Mouse (Mus musculus) hindbrain, embryonic 13.5 days (tissue): Measurements from ENCODE around the gene Paics. TPM values are rescaled to one million over a fixed set of nuclear protein-coding genes. Genes with fewer than 3 reads are reported as not detected.
"Not testable (repeated sequence)": the region's sequence is repeated elsewhere in the genome, so short reads cannot be mapped to it uniquely, and the experiment has no call there.

Experiments used
- ATAC-seq: fragments of 200-750 bp; cut with Nextera tagmentation; 2 replicates; pipeline ENCODE4 v1.8.0; 2017; ENCODE audit warnings: moderate TSS enrichment; ENCODE audit not compliant: low FRiP score
- H3K27ac ChIP-seq: fragments of 300-500 bp; sonication (generic); 2 replicates; pipeline ENCODE4 v1.5.1; 2015; ENCODE audit warnings: inconsistent platforms, mild to moderate bottlenecking, moderate library complexity
- H3K27me3 ChIP-seq: fragments of 300-500 bp; sonication (generic); 2 replicates; pipeline ENCODE4 v1.6.1; 2015; ENCODE audit warnings: mild to moderate bottlenecking, inconsistent platforms
- H3K36me3 ChIP-seq: fragments of 300-500 bp; sonication (generic); 2 replicates; pipeline ENCODE4 v1.6.1; 2015; ENCODE audit warnings: mild to moderate bottlenecking, inconsistent platforms
- H3K4me1 ChIP-seq: fragments of 300-500 bp; sonication (generic); replicated peaks from 2 replicates; pipeline ENCODE4 v1.6.1; 2015; ENCODE audit warnings: inconsistent platforms
- H3K4me2 ChIP-seq: fragments of 300-500 bp; sonication (generic); 2 replicates; pipeline ENCODE4 v1.6.1; 2015; ENCODE audit warnings: inconsistent platforms, mild to moderate bottlenecking, moderate library complexity
- H3K4me3 ChIP-seq: fragments of 300-500 bp; sonication (generic); 2 replicates; pipeline ENCODE4 v1.5.1; 2015; ENCODE audit warnings: mild to moderate bottlenecking, inconsistent platforms
- H3K9ac ChIP-seq: fragments of 300-500 bp; sonication (generic); 2 replicates; pipeline ENCODE4 v1.6.1; 2015; ENCODE audit warnings: mild to moderate bottlenecking, inconsistent platforms
- H3K9me3 ChIP-seq: fragments of 300-500 bp; sonication (generic); 2 replicates; pipeline ENCODE4 v1.6.1; 2016; ENCODE audit warnings: inconsistent platforms
- WGBS: fragments of 180-500 bp; shearing (Covaris S2); methylation state at CpG from one replicate; pipeline ENCODE4 v1.1.7; 2015; 5-methylcytosine and 5-hydroxymethylcytosine counted together
- polyA plus RNA-seq: library from polyadenylated mRNA; unstranded; fragments of >200 nt; fragmentation: Nextera tagmentation; extraction: Ambion mirVana; gene quantifications from 2 replicates; pipeline ENCODE4 v1.2.1, GENCODE M21; 2015

Paics gene
- polyA plus RNA-seq, result 174 and 178 TPM in 2 replicates

DNA sequence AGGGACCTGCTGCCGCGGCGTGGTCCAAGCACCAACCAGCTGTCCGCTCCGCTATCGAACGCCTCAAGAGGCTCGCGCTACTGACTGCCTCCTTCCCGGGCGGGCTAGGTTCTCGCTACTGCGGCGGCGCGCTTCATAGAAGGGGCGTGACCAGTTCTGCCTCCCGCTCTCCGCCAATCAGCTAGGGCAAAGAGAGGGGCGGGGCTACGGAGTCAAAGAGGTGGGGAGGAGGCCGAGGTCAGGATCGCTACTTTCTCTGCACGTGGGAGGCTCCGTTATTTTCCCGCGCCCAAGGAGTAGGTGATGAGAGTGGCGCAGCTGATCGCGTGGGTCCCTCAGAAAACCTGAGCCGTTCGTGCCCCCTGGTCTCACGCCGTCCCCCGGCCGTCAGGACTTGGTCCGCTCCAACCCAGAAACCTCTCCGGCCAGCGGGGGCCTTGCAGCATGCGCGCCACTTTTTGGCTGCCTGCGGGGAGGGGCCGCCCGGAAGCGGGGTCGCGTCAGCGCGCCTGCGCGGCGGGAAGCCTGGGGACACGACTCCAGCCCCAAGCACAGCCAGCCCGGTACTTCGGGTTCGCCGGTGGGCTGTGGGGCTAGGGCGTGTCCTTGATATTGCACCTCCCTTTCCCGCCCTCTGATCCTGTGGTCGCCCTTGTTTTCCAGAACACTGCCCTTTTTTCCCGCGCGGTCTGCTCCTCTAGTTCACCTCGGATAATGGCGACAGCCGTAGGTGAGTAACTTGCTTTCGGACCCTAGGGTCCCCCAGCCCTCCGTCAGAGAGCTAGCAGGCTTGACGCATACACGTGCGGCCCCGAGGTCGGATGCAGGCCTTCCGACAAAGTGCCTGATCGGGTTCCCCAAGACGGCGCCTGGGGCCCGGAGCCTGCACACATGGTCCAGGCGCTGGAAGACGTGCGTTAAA, at the start of gene Paics, which contains the start of gene Ppat:
TSS of gene Paics (plus strand) at position 202 of the 922 bp plus-strand sequence.
TSS of gene Ppat (minus strand) at position 473 of the 922 bp plus-strand sequence.
- H3K27me3 ChIP-seq, result no peaks in the 10 kb centered on the region
- H3K27ac ChIP-seq, result peak within 1 kb of the TSS; percentile 85
- H3K36me3 ChIP-seq, result peaks cover under 1% of the 10 kb centered on the region
- WGBS, result 0% methylated on average over 81 of the region's 81 CpGs
- H3K4me1 ChIP-seq, result peaks cover 33% of the 10 kb centered on the region
- H3K9ac ChIP-seq, result peak within 1 kb of the TSS; percentile 75
- ATAC-seq, result peak; percentile 98
- peak within 1 kb of the TSS; percentile 63 for H3K4me3 ChIP-seq
- H3K9me3 ChIP-seq, result no peaks in the 10 kb centered on the region
- peak within 1 kb of the TSS; percentile 92 for H3K4me2 ChIP-seq

DNA sequence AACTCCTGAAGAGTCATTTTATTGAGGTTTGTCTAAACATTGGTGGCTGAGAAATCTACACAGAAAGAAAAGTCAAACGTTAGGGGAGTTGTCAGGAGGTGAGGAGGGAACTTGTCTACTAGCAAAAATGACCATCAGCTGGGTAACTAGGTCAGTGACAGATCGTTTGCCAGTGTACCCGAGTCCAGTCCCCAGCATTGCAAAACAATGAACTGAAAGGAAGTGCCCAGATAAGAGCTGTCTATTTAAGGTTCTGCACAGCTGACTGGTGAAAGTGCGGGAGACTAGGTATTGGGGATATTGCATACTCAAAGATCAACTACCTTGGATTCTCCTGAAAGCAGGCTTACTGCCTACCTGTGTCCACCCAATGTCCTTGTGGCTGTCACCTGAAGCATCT, 49.0 kb upstream of the Paics start:
- no peaks in the 10 kb centered on the region for H3K9me3 ChIP-seq
- peaks cover 12% of the 10 kb centered on the region for H3K4me1 ChIP-seq
- H3K9ac ChIP-seq, result no peak overlapping the region
- no peak for ATAC-seq
- no peak overlapping the region for H3K4me3 ChIP-seq
- no peak overlapping the region for H3K27ac ChIP-seq
- WGBS, result 84% methylated on average over 4 of the region's 4 CpGs
- no peaks in the 10 kb centered on the region for H3K27me3 ChIP-seq
- peaks cover 14% of the 10 kb centered on the region for H3K36me3 ChIP-seq
- no peak overlapping the region for H3K4me2 ChIP-seq

DNA sequence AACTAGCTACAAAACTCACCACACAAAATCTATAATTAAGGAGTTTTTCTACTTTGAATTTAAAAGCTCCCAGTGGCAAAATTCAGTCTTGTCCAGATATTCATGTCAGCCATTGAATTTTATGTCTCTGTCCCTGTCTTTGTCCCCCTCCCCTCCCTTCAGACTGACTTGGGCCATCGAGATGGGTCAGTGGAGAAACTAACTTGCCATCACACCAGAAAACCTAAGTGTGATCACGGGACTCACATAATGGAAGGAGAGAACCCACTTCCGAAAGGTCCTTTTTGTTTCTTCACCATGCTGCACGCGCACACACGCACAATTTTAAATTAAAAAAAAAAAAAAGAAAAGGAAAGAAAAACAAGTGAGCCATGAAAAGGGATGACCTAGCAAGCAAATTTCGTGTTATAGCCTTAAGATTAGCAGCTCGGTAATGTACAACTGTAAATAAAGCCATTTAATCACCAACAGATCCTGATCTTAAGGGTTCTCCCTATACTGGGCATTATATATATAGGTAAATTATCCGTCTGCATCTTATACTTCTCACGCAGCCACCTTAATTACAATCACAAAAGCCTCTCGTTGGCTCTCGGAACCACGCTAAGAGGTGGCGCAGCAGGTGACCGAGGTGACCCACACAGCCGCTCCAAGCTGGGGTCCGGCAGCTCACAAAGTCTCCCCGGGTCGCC, 46.2 kb upstream of the Paics start:
- peaks cover 12% of the 10 kb centered on the region for H3K4me1 ChIP-seq
- 1% methylated on average over 19 of the region's 19 CpGs for WGBS
- H3K27ac ChIP-seq, result peak overlapping the region; percentile 90
- no peaks in the 10 kb centered on the region for H3K27me3 ChIP-seq
- H3K9ac ChIP-seq, result peak overlapping the region; percentile 86
- peak overlapping the region; percentile 66 for H3K4me2 ChIP-seq
- H3K36me3 ChIP-seq, result peaks cover 5% of the 10 kb centered on the region
- H3K9me3 ChIP-seq, result no peaks in the 10 kb centered on the region
- peak overlapping the region; percentile 64 for H3K4me3 ChIP-seq
- peak; percentile 84 for ATAC-seq

DNA sequence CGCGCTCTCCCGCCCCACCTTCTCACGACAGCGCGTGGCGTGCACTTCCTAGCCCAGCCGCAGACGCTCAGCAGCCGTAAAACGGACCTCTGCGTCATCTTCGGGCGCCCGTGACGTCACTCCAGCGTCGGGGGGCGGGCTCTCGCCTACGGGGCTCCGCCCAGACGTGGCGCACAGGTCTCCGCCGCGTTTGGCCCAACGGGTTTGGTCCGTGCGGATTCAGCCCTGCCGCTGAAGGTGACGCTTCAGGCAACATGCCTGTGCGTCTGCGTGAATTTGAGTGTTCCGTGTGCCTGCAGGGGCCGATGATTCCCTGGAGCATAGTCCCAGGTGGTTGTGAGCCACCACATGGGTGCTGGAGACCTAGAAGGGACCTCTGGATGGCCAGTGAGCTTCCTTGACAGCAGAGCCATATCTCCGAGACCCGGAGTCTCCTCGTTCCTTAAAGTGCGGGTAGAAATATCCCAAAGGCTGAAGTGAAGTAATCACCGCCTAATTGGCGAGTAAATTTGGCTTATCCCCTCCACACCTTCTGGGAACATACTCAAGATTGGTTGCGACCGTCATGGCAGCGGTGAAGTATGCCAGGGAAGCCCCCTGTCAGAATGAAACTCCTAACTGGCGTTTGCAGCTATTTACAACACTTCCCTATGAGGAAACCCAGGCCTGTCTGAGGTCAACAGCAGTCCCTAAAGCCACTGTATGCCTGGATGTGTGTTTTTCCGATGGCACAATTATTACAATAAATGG, 45.5 kb upstream of the Paics start, which contains the start of gene Aasdh:
TSS of gene Aasdh (minus strand) at position 110 of the 750 bp plus-strand sequence.
- peak; percentile 99 for ATAC-seq
- WGBS, result under 1% methylated on average over 47 of the region's 47 CpGs
- peak within 1 kb of the TSS; percentile 86 for H3K9ac ChIP-seq

DNA sequence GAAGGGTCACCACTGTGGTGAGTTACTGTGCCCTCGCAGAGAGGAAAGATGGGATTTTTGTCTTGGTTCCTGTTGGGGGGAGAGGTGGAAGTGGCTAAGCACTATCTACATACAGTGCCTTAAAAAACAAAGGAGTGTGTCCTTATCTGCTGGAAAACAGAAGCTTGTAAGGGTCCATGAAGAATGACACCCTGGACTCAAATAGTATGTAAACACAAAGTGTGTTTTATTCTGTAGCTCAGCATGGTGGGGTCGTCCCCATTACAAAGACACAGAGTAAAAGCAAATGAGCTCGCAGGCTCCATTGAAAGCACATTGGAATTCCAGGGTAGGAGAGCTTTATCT, 45.0 kb upstream of the Paics start:
- no peak for ATAC-seq
- H3K36me3 ChIP-seq, result no peaks in the 10 kb centered on the region; the same call in 1 of the 2 replicates
- peaks cover 12% of the 10 kb centered on the region for H3K4me1 ChIP-seq
- H3K27me3 ChIP-seq, result no peaks in the 10 kb centered on the region
- peak overlapping the region; percentile 64 for H3K4me3 ChIP-seq
- peak overlapping the region; percentile 66 for H3K4me2 ChIP-seq
- H3K9me3 ChIP-seq, result no peaks in the 10 kb centered on the region
- WGBS, result 32% methylated on average over 3 of the region's 3 CpGs
- H3K9ac ChIP-seq, result peak overlapping the region; percentile 86
- H3K27ac ChIP-seq, result peak overlapping the region; percentile 90; the same call in 1 of the 2 replicates

More for the DNA sequence above, 45.5 kb upstream of the Paics start, which contains the start of gene Aasdh:
- Histone ChIP-seq H3K4me2 (peak within 1 kb of the TSS; percentile 66), H3K27ac (peak within 1 kb of the TSS; percentile 90), H3K4me3 (peak within 1 kb of the TSS; percentile 64), H3K4me1 (peaks cover 12% of the 10 kb centered on the region), H3K36me3 (peaks cover 4% of the 10 kb centered on the region; the same call in 1 of the 2 replicates), H3K9me3 (no peaks in the 10 kb centered on the region), H3K27me3 (no peaks in the 10 kb centered on the region)

DNA sequence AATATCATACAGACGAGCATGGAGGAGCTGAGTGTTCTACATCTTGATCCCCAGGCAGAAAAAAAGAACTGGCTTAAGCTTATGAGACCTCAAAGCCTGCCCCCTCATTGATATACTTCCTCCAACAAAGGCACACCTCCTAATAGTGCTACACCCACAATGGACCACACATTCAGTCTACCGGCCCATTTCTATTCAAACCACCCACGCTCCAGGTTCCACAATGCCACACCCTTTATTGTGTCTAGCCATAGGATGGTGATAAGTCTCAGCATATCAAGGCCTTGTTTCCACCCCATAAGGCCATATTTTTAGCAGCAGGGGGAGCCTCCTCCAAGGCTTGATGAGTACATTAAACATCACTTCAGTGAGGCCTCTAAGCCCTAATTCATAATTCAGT, 40.3 kb upstream of the Paics start:
- H3K9me3 ChIP-seq, result no peaks in the 10 kb centered on the region
- peaks cover 10% of the 10 kb centered on the region for H3K36me3 ChIP-seq
- no peak overlapping the region for H3K27ac ChIP-seq
- no peak overlapping the region for H3K4me3 ChIP-seq
- no peak overlapping the region for H3K4me2 ChIP-seq
- ATAC-seq, result no peak
- no peaks in the 10 kb centered on the region for H3K27me3 ChIP-seq
- 90% methylated on average over 3 of the region's 3 CpGs for WGBS
- no peak overlapping the region for H3K9ac ChIP-seq
- H3K4me1 ChIP-seq, result peaks cover 6% of the 10 kb centered on the region

DNA sequence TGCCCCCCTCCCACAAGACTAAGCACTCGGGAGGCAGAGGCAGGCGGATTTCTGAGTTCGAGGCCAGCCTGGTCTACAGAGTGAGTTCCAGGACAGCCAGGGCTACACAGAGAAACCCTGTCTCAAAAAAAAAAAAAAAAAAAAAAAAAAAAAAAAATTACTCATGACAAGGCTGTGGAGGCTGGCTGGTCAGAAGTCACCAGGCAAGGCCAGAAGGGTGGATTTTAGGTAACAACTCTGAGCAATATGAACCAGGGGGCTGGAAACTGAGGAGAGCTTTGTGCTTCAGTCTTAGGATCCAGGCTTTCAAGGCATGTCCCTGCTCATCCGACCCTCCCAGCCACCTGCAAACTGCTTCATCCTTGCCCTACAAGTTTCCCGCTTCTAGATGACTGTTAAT, 38.6 kb upstream of the Paics start:
- H3K27me3 ChIP-seq, H3K4me3 ChIP-seq, H3K4me1 ChIP-seq, H3K9me3 ChIP-seq, H3K9ac ChIP-seq, ATAC-seq, H3K27ac ChIP-seq, H3K4me2 ChIP-seq: not testable (repeated sequence)
- peaks cover 11% of the 10 kb centered on the region for H3K36me3 ChIP-seq
- WGBS, result 98% methylated on average over 5 of the region's 5 CpGs

DNA sequence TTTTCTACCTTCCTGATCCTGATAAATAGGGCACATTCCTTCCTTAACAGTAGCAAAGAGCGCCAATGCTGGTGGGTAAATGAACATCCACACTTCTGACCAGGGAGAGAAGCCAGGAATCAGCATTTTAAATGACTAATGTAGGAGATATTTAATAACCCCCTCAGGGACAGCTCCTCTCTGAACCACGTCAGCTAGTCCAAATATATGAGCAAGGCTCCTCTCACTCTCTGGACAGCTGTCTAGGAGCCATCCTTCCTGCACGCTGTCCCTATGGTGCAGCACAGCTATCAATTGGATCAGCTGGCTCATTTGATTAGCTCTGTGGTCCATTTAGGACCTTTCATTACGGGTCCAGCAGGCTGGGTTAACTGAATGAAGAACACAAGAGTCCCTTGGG, 28.3 kb upstream of the Paics start:
- Histone ChIP-seq H3K9me3 (peaks cover 13% of the 10 kb centered on the region; the same call in 1 of the 2 replicates), H3K27ac (no peak overlapping the region), H3K27me3 (no peaks in the 10 kb centered on the region), H3K36me3 (peaks cover 47% of the 10 kb centered on the region), H3K4me1 (no peaks in the 10 kb centered on the region; the same call in 1 of the 2 replicates), H3K4me2 (no peak overlapping the region), H3K4me3 (no peak overlapping the region), H3K9ac (no peak overlapping the region)
- 73% methylated on average over 4 of the region's 4 CpGs for WGBS
- no peak for ATAC-seq

DNA sequence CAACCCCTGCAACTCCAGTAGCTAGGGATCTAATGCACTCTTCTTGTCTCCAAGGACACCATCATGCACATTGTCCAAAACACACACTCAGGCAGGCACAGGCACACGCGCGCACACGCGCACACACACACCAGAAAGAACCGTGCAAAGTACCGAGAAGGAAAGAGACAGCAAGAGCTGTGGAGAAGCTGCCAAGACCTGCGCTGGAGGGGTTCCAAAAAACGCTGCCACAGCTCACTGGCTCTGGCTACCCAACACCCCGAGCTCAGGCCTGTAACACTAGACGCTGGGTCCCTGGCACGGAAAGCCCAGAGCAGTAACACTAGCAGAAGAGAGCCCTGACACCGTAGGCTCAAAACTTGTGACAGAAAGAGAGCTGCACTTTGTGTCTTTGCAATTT, 27.7 kb upstream of the Paics start:
- Histone ChIP-seq H3K4me3 (no peak overlapping the region), H3K27ac (no peak overlapping the region), H3K27me3 (no peaks in the 10 kb centered on the region), H3K9me3 (peaks cover 16% of the 10 kb centered on the region; the same call in 1 of the 2 replicates), H3K9ac (no peak overlapping the region), H3K4me2 (no peak overlapping the region), H3K36me3 (peaks cover 43% of the 10 kb centered on the region), H3K4me1 (no peaks in the 10 kb centered on the region; the same call in 1 of the 2 replicates)
- ATAC-seq, result no peak
- WGBS, result 94% methylated on average over 13 of the region's 13 CpGs

DNA sequence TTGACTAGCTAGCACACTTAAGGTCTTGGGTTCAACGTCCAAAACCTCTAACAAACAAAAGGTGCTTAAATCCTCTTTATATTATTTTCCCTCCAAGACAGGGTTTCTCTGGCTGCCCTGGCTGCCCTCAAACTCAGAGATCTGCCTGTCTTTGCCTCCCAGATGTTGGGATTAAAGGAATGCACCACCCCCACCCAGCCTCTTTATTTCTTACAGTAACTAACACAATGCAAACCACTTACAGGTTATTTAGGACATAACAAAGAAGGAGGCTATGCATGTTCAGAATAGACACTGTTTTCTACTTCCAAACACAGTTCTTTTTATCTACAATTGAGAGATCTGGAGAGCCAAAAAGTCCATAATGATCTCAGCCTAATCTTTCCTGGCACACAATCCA, 26.8 kb upstream of the Paics start:
- Histone ChIP-seq H3K9me3 (peaks cover 16% of the 10 kb centered on the region; the same call in 1 of the 2 replicates), H3K9ac (no peak overlapping the region), H3K4me2 (no peak overlapping the region), H3K36me3 (peaks cover 40% of the 10 kb centered on the region), H3K4me1 (no peaks in the 10 kb centered on the region; the same call in 1 of the 2 replicates), H3K4me3 (no peak overlapping the region), H3K27me3 (no peaks in the 10 kb centered on the region), H3K27ac (no peak overlapping the region)
- no peak for ATAC-seq
- 85% methylated on average over 1 of the region's 1 CpGs for WGBS

DNA sequence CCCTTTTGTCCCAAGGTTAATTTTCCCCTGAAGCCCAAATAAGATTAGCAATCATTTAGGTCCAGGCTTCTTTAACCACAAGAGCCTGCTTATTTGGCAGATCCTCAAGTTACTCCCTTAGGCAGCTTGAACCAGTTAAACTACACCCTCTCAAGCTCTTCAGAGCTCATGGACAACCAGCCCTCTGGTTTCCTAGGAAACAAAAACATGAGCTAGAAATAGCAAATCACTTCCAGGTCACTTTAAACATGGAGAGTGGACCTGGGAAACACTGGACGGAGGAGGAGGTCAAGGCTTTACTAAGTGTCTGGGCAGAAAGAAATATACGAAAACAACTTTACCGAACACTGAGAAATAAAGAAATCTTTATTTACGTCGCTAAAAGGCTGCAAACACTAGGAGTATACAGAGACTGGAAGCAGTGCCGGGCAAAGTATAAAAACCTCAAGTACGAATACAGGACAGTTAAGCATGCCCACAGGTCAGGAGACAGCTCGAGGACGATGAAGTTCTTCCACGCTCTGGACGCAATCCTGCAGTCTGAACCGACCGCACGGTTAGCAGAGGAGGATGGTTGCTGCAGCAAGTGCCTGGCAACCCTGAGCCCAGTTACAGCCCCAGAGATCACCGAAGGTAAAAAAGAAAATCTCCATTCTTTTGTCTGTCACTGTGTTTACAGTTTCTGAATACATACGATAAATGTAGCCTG, 22.8 kb upstream of the Paics start:
- H3K27me3 ChIP-seq, result no peaks in the 10 kb centered on the region
- H3K4me1 ChIP-seq, result no peaks in the 10 kb centered on the region; the same call in 1 of the 2 replicates
- no peak overlapping the region for H3K27ac ChIP-seq
- H3K9ac ChIP-seq, result no peak overlapping the region
- H3K9me3 ChIP-seq, result peaks cover 16% of the 10 kb centered on the region; the same call in 1 of the 2 replicates
- ATAC-seq, result no peak
- H3K36me3 ChIP-seq, result peaks cover 27% of the 10 kb centered on the region
- no peak overlapping the region for H3K4me3 ChIP-seq
- WGBS, result 85% methylated on average over 16 of the region's 16 CpGs
- no peak overlapping the region for H3K4me2 ChIP-seq
